Mouse (Mus musculus) B cell, adult 2 months (primary cell): ENCODE measurements at regions not wholly inside any gene's neighbourhood (a gene's known extent, or its start where the extent isn't known, plus 50 kb on each side); places are given as distances from the start of the nearest gene placed in this dataset.

Source experiments
- DNase-seq, 2 experiments: peaks; one replicate each; pipeline ENCODE4 v3.0.0; 2022

DNA sequence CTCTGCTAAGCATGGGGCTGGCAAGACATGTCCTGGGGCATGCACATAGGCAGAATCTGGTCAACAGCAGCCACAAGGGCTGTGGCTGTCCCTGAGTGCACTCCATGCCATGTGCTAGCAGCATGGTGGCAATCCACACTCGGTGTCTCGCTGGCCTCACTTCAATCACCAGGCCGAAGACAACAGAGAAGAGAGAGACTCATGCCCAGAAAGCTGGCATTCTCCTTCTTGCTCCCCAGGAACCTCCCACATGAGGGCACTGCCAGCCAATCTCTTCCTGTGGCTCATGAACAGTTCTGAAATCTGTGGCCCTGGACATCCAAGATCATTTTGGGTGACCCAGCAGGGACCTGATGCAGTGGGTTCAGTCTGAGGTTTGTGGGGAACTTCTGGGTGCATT is 74.5 kb upstream of the Gm26897 start:
- no peak for DNase-seq

DNA sequence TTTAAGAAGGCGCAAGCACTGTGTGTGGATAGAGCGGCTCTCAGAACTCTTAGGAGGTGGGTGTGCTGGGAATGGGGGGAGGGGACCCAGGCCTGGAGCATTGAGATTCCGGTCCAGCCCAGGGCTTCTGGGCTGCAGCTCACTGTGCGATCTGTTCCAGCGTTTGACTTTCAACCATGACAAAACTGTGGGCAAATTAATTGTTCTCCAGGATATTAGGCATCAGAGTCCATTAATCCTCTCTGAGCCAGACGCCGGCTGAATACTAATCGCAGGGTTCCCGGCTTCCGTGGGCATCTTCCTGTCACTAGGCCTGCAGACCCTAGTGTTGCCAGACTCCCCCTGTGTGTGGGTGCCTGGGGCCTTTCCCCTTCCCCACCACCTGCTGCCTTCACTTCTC is 73.3 kb upstream of the Gm26897 start:
- DNase-seq = no peak

DNA sequence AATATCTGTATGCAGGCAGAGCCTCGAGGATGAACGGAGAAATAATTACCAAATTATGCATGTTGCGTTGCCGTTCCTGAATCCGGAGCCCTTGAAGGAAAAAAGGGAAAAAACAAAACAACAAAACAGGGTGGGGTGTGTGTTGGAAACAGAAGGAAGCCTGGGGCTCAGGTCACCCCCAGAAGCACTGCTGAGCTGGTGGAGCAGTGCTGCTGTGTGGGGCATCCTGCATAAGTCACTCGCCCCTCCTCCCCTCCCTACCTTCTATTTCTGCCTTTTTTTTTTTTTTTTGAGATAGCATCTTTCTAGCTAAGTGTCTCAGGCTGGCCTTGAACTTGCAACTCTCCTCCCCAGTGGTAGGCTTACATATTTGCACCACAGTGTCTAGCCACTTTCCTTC is 72.8 kb upstream of the Gm26897 start:
- no peak for DNase-seq

DNA sequence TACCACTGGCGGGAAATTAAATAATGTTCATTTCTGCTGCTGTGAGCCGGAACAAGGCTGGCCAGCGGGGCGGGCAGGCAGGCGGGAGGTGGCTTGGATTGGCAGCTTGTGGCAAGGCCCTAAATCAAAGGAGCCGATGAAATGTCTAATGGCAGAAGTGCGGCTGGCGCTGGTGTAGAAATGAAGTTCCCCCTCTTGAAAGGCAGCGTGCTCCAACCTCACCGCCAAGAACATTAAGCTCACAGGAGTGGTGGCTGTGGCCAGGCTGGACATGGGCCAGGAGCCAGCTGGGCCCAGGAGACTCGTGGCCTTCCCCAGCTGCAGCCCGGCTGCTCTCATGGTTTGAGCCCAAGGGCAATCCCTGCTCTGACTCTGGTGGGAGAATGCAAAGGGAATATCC is 71.8 kb upstream of the Gm26897 start:
- no peak for DNase-seq

DNA sequence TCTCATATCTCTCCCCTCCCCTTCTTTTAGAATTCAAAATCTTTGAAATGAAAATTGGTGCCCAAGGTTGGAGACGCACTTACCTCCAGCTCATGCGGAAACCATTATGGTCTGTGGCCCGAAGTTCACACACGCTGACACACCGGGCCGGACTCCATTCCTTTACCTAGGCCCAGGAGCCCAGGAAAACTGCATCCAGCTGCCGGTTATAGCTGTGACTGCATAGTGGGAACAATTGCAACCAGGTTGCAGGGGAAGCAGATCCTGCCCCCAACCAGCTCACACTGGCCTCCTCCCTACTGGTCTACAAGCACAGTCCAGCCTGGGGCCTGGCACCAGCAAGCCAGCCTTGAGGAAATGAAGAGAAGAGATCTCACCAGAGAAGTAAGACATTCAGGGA is 69.9 kb upstream of the Gm26897 start:
- no peak for DNase-seq

DNA sequence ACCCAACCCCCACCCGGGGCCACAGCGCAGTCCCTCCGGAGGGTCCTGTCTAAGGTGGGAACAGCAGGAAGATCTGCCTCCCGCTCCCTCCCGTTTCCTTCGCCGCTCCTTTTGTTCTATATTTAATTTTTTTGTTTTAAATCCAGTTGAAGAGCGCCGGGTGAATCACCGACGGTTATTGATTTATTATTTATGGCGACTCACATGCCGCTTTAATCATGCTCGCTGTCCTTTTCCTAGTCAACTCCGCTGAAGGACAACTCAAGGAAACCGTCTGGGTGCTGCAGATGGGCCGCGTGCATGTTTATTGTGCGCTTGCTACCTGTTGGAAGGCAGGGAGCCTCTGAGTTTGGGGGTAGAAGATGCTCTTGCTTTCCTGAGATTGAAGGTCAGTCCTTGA is 68.3 kb upstream of the Gm26897 start:
- DNase-seq = no peak

DNA sequence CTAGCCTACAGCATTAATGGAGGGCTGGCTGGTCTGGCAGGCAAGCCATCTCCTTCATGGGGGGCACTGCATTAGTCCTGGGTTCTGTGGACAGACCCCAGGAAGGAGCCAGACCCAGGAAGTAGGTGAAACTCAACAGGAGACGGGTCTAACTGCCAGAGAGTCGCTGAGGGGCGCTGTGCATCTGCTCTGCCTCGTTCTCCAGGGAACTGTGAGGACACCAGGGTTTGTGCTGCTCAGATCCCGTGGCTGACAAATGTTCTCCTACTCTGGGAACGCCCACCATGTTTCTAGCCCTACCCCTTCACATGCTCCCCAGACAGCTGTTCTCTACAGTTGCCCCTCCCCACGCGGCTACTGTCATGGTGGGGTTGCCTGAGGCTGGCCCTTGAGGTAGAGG is 67.7 kb upstream of the Gm26897 start:
- DNase-seq = no peak

DNA sequence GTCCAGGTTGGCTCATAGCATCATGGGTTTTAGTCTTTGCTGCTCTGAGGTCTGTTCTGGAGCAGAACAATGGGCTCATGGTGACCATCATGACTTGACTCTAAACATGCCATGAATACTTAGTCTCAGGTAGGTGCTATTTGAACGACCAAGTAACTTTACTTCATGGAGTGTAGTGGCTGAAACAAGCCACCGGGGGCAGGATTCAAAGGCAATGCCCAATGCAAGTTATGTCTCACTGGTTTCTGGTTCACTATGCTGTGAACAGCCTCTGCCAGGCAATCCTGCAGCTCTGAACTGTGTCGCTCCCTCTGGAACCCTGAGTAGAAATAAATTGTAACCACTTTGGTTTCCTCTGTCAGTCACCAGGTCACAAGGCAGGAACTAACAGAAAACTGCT is 65.8 kb upstream of the Gm26897 start:
- peak; percentile 25 to 26 for DNase-seq

DNA sequence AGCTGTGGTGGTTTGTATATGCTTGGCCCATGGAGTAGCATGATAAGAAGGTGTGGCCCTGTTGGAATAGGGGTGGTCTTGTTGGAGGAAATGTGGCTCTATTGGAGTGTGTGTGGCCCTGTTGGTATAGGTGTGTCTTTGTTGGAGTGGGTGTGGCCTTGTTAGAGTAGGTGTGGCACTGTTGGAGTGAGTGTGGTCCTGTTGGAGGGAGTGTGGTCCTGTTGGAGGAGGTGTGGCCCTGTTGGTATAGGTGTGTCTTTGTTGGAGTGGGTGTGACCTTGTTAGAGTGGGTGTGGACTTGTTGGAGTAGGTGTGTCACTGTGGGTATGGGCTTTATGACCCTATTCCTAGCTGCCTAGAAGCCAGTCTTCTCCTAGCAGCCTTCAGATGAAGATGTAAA is 64.6 kb upstream of the Gm26897 start:
- DNase-seq = no peak

DNA sequence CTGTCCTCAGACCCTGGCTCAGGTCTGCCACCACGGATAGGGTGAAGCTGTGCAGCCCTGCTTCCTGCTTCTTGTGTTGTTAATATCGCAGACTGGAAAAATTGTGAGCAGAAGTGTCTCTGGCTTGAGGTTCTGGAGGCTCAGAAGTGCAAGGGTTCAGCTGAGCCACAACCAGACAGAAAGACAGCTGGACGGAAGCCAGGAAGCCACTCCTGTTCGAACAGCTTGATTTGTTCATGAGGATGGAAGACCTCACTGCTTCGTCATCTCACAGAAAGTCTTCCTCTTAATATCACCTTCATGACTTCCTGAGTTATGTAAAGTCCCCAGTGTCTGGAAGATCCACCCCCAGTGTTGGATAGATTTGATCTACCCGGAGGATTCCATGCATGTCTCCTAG is 62.0 kb upstream of the Gm26897 start:
- no peak for DNase-seq

DNA sequence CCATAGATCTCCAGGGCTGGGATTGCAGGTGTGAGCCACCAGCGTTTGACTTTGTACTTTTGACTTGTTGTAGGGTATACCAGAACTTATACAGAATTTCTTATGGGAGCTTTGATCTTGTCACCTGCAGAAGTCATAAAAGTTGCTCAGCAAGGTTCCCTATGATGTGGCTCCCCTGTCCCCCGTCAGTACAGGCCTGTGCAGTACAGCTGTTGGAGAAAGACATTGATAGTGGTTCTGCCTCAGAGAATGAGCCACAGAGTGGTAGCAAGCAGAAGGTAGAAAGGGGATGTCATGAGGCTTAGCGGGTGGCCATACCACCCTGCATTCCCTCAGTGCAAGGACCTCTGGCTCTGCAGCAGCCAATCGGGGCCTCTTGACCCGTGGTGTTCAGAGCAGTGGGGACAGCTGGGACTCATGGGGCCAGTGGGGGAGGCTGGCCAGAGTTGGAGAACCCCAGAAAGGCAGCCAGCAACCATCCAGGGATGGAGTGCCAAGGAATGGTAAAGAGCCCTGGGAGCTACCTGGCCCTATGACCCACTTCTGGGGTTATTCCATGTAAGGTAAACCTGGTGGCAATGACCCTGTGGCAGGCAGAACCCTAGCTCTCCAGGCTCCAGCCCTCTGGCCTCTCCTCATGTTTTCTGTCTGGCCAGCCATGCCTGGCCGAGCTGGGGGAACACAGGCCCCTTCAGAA is 58.6 kb upstream of the Gm26897 start:
- DNase-seq = no peak

DNA sequence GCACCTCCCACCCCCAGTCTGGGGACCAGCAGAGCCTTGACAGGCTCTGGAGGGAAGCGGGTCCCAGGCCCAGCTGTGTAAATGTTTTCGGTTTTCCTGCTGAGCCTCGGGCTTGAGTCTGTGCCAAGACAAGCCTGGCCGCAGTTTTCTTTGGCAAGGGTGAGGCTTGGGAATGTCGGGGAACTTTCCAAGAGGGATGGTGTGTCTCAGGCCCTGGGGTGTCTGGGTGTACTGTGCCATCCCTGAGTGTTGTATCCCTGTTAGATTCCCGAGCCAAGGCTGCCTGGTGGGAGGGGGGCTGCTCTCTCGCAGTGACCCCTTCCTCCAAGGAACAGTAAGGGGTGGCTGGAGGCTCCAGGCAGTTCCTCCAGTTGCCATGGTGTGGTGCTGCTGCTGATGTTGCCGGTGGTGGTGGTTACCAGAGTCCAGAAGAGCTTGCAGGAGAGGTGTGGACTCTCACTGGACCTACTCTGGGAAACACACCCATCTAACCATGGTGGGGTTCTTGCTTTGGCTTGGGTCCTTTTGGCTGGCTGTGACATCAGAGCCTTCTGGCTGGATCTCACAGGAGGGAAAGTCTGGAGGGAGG is 58.0 kb upstream of the Gm26897 start:
- no peak for DNase-seq

DNA sequence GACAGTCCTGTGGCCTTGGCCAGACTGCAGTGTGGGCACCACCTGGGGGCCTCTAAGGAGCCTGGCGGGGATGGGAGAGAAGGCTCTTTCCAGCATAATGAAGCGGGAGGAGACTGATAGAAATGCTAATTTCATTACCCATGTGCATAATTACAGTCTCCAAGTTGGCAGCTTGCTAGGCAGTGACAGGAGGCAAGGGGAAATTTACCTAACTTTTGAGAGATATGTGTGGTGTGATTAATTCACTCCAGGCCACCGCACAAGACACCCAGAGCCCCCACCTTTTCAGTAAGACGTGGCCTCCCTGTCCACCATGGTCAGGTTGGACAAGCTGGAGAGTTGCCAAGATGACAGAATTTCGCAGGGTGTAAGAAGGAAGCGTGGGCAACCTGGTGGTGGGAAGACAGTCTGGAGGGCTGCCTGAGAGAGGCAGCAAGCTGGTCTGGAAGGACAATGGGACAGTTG is 55.8 kb upstream of the Gm26897 start:
- no peak for DNase-seq

DNA sequence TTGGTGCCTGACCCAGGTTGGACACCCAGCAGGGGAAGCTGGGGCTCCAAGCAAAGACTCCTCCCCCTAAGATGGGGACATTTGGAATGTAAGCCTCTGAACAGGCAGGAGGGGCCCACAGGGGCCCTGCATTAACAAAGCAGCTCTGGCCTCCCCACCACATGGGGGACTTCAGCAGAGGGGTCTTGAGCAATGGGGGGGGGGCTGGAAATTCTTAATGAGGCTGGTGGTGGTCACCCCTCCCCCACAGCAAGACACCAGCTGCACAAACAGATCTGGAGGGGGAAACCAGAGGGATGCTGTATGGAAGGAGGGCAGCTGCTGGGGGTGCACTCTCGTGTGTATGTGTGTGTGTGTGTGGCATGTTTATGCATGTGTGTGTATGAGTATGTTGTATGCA is 55.2 kb upstream of the Gm26897 start:
- no peak for DNase-seq

DNA sequence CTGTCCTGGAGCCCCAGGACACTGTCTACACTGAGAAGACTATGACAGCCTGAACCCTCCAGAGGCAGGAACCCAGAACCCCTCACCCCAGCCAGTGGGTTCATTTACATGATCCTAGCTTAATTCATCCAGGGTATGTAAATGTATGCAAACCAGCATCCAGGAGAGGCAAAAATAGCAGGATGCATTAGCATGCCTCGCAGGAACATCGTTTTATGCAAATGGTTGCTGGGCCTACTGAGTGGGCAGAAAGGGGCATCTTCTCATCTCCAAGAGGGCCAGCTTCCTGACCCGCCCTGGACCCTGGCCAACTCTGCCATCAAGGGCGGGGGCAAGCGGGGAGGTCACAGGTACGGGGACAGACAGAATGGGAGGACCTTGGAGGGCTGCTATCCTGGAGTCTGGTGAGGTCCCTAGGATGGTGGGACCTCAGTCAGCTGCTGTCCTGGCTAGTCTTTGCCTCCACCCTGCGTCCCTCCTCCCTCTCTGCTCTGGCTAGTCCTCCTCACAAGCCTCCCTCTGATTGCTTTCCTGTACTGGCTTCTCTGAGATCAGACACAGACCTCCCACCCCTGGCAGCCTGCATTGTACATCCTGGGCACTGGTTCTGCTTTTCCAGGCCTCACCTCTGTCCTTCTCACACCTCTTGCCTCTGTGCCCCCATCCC is 52.2 kb upstream of the Gm26897 start:
- DNase-seq = no peak

DNA sequence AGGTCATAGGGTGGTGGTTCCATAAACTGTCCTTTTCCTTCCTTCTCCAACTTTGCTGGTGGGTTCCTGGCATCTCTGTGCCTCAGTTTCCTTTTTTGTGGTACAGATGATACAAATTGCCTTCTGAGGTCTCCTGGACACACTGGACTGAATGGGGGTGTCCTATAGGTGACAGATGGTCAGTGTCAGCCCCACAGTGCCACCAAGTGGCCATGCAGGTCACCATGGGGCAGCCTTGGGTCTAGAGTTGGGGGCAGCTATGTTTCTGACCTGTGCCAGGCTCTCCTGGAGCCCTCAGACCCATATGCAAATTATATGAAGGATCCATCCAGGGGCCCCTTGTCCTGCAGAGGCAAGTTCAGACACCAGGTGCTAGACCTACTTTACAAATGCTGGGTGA is 50.8 kb upstream of the Gm26897 start:
- DNase-seq = peak; percentile 29 to 30
